Mouse (Mus musculus) adrenal gland, postnatal 14 days (tissue): ENCODE measurements at regions not wholly inside any gene's neighbourhood (a gene's known extent, or its start where the extent isn't known, plus 50 kb on each side); places are given as distances from the start of the nearest gene placed in this dataset.

Experiments
- DNase-seq: peaks from one replicate; pipeline ENCODE4 v3.0.0; 2021; ENCODE audit warnings: mixed read lengths

- no peak for DNase-seq
These were observed 204.2 kb downstream of the Rpap3 start for GRCm38 (mm10) chr15:97501420-97501819.

GRCm38 (mm10) chr15:97499821-97500385, 205.7 kb downstream of the Rpap3 start:
- no peak for DNase-seq

GRCm38 (mm10) chr15:97499240-97499639, 206.4 kb downstream of the Rpap3 start:
- no peak for DNase-seq

DNA sequence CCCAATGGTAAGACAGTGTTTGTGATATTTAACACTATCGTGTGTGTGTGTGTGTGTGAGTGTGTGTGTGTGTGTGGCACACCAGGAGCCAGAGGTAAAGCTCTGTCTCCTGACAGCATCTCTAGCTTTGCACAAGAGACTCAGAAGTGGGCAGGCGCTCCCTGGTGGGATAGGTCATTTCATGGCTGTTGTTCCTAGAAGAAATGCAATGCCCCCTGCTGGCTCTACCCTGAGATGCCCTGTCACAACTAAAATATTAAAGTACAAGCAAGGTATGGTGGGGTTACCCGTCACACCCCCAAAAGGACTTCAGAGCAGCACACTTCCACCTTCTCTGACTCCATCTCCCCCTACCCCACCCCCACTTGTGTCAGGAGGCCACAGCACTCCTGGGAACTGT, 207.2 kb downstream of the Rpap3 start:
- peak; percentile 36 for DNase-seq

GRCm38 (mm10) chr15:97496026-97496425, 209.6 kb downstream of the Rpap3 start:
- DNase-seq: no peak

GRCm38 (mm10) chr15:97493340-97493739, 212.3 kb downstream of the Rpap3 start:
- DNase-seq: no peak

DNA sequence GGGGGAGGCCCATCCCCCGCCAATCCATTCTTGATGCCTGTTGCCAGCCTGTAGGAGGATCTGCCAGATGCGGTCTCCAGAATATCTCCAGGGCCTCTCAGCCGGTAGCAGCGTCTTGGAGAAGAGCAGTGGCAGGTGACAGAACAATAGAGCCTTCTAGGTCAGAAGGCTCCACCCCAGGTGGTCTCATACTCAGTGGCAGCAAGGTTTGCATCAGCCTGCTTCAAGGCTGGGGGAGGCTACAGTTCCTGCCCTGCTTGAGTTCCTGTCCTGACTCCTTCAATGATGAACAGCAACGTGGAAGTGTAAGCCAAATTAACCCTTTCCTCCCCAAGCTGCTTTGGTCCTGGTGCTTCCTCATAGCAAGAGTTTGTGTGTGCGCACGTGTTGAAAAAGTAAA, 213.8 kb downstream of the Rpap3 start:
- no peak for DNase-seq

DNA sequence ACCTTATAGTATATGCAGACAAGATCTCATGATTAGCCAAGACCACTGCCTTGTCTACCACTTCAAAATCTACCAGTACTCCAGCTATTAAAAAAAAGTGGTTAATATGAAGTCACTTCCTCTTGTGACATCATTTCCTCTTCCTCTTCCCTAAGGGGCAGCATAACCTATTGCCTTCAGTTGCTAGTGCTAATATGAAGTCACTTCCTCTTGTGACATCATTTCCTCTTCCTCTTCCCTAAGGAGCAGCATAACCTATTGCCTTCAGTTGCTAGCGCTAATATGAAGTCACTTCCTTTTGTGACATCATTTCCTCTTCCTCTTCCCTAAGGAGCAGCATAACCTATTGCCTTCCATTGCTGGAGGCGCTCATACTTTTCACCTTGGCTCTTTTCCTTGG, 218.2 kb downstream of the Rpap3 start:
- no peak for DNase-seq

GRCm38 (mm10) chr15:97471986-97472779, 225.1 kb upstream of the Amigo2 start:
- no peak for DNase-seq

DNA sequence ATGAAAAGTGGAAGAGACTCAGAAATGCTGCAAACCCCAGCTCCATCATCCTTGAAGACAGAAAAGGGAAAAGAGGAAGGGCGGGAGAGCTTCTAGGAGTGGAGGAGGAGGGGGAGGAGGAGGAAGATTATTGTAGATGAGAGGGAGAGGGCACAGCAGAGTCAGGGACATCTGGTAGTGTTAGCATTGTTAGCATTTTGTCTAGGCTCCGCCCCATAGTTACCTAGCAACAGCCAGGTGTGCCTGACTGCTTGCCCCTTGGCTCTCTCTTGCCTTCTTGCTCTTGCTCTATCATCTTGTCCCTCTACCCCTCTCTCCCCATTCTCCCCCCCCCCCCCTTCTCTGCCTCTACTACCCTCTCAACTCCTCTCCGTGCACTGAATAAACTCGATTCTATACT, 224.4 kb upstream of the Amigo2 start:
- DNase-seq: no peak

DNA sequence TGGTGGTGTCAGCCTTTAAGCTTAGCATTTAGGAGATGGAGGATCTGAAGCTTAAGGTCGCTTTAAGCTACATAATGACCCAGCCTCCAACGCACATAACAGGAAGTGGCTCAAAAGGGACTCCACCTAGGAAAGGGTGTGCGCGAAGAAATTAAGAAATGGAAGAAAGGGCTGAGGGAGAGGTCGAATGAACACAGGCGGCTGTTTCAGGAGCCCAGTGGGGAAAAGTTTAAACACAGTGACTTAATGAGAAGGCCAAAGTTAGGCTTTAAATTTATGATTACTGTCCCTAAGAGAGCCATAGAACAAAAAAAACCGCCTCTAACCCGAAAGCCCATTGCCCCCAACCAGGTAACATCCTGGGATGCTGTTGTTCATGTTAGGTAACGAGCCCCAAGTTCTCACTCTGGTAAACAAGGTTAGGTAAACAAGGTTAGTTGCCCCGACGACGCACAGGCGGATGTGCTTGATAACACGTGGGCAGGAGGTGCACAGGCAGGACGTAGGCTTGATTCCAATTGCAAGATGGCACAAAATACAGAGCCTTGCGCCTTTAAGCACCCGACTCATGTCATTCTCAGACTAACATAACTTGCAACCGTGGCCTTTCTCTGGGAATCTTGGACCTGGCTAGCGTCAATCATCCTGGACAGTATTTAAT, 222.7 kb upstream of the Amigo2 start:
- DNase-seq: no peak

GRCm38 (mm10) chr15:97468732-97469683, 221.9 kb upstream of the Amigo2 start:
- DNase-seq: no peak

DNA sequence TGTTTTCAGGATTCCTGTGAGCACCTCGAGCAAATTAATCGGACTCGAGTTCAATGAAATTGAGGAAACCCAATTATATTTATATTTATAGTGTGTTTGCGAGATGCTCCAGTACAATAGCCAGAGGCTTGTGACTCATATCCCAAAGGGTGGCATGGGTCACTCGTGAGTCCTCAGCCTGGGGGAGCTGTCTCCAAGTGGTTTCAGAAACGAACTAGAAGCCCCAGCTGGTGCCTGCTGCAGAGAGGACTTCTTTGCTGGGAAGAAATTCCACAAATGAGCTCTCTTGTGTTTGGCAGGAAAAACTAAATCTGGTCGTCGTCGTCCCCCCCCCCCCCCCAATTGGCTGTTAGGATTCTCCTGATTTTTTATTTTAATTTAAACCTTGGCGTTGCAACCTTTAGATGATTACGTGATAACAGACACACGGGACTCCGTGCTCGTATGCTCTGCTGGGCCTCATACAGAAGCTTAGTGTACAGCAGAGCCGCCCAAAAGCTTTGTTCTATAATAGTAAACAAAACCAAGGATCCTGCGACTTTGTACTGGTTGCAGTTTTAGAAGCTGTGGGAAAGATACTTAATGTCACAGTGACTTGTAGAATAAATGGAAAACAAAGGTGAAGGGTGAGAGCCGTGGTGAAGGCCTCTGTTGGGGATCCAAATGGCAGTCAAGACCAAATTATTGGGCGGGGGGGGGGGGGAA, 220.8 kb upstream of the Amigo2 start:
- no peak for DNase-seq

DNA sequence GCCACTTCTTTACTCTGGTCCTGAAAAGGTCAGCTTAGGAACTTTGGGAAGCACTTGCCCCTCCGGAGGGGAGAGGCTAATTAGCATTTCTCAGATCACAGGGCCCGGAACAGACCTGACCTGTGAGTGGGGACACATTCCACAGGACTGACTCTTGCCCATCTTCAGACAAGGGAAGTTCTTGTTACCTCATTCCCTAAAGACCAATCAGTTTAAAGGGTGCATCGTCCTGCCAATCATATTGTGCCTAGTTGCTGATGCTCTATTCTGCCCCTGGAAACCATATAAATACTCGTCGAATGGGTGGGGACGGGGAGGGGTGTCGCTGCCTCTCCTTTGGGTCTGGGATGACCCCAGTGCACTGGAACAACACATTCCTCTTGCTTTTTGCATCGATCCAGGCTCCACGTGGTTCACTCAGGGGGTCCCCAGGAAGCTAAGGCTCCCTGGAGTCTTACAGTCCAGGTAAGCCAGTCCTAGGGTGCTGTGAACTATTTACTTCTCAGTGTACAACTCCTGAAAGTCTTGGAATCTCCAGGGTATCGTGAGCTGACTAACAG, 219.9 kb upstream of the Amigo2 start:
- no peak for DNase-seq

DNA sequence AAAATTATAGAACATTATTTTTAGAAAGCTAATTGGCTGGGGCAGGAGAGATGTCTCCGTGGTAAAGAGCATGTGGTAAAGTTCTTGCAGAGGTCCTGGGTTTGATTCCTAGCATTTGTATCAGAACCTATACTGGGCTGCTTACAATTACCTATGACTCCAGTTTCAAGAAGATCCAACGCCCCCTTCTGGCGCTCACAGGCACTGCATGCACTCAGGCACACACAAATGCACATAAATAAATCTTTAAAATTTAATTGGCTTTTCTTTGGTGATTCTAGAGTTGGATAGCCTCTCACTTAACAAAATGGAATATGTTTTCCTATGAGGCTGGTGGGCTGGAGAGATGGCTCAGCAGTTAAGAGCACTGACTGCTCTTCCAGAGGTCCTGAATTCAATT, 219.0 kb upstream of the Amigo2 start:
- DNase-seq: peak; percentile 54

DNA sequence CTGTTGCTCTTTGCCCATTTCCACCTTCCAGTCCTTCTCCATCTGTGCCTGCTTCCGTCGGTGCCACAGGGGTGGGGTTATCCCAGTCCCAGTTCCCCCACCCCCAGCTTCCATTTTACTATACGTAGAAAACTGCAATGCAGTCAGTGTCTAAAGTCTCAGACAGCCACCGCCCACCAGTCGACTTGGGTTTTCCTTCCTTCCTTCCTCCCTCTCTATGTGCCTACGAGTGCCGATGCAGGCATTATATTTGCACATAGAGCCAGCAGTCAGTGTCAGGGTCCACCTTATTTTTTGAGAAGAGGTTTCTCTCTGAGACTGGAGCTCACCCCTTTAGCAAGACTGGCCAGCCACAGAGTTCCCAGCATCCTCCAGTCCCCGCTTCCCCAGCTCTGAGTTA, 218.3 kb upstream of the Amigo2 start:
- DNase-seq: no peak

DNA sequence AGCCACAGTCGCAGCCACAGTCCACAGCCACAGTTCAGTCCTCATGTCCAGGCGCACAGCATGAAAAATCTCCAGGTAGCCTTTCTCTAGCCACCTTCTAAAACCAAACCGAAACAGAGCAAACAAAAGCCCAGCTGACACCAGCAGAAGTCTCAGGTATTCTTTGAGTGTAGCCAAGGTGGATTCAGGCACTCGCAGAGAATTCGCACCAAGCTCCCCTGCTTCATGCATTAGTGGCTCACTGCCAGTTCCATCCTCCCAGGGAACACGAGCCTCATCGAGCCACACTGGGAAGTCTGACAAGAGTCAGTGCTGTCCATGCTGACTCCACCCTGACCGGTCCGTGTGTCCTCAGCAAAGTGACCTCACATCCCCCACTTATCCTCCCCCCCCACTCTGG, 217.7 kb upstream of the Amigo2 start:
- no peak for DNase-seq

DNA sequence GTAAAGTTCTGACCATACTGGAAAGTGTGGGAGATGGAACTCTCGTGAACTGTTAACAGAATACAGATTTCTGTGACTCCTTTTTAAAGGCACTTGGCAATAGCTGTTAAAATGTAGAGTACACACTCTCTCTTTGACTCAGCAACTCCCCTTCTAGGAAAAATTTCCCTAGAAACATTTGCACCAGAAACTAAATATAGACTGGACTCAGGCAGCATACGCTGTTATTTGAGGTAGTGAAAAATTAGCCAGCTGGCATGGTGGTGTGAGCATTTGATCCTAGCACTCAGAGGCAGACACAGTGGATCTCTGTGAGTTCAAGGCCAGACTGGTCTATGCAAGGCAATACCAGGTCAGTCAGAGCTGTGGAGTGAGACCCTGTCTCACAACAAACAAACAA, 215.5 kb upstream of the Amigo2 start:
- DNase-seq: no peak

GRCm38 (mm10) chr15:97462006-97462405, 214.9 kb upstream of the Amigo2 start:
- no peak for DNase-seq

- no peak for DNase-seq
These were observed 214.0 kb upstream of the Amigo2 start for GRCm38 (mm10) chr15:97461060-97461459.

DNA sequence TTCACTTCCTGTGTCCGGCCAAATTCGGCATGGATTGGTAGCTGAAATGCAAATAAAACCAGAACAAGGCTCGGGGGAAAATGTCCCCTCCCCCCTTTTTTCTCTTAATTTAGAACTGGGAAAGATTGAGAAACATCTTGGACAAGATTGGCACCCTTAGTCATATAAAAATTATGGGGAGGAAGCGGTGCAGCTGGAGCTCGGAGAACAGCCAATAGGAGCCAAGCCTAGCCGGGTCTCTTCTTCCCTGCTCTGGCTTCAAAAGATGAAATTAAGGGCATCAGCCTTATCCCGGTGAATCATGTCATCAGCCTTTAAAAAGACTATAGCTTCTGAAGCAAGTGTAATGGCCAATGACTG, 213.3 kb upstream of the Amigo2 start:
- no peak for DNase-seq
